Mouse (Mus musculus) embryonic stem cell, embryonic (primary cell): ENCODE data around the gene Trhr2.

Experiments
- CTCF ChIA-PET, 4 experiments: fragments of 300-600 bp in 2 of 4; fragments of 350-600 bp in 2 of 4; sonication (Branson Sonifier 250); formaldehyde crosslinking; loops; one replicate each; lab custom pipeline; 2022; ENCODE audit warnings: inconsistent platforms in 2 of 4; lab: Charles Lee
- POLR2A ChIA-PET, 4 experiments: fragments of 300-600 bp in 2 of 4; fragments of 350-600 bp in 2 of 4; sonication (Branson Sonifier 250); formaldehyde crosslinking; loops; one replicate each; lab custom pipeline; 2022; ENCODE audit warnings: antibody characterized with exemption in 4 of 4, inconsistent platforms in 1 of 4; lab: Charles Lee

Trhr2 gene

GRCm38 (mm10) chr8:122342806-122343209 is 17.7 kb downstream of the Trhr2 start:
- POLR2A ChIA-PET = interaction anchor here in 2 of 4 experiments (0.6 to 1.4 kb wide), 7 partner anchors 9 to 180 kb away, joined by 3 read pairs; no protein-coding TSS in a partner anchor

GRCm38 (mm10) chr8:122342362-122342761 is 18.2 kb downstream of the Trhr2 start:
- CTCF ChIA-PET = interaction anchor here in 3 of 4 experiments (0.7 to 3.0 kb wide), 7 partner anchors 10 to 493 kb away, joined by 3 to 8 read pairs (median 5); no protein-coding TSS in a partner anchor
- POLR2A ChIA-PET = interaction anchor here in 2 of 4 experiments (0.7 to 1.2 kb wide), 4 partner anchors 8 to 181 kb away, joined by 3 read pairs; no protein-coding TSS in a partner anchor

More at GRCm38 (mm10) chr8:122342806-122343209, 17.7 kb downstream of the Trhr2 start:
- CTCF ChIA-PET = interaction anchor here in 3 of 4 experiments (0.6 to 3.0 kb wide), 8 partner anchors 10 to 493 kb away, joined by 3 to 8 read pairs (median 4); no protein-coding TSS in a partner anchor

GRCm38 (mm10) chr8:122341790-122342189 is 18.8 kb downstream of the Trhr2 start:
- ChIA-PET POLR2A (interaction anchor here in 1 of 4 experiments (1.9 kb wide), 1 partner anchor 23 kb away, joined by 4 read pairs; no protein-coding TSS in a partner anchor), CTCF (interaction anchor here in 2 of 4 experiments (0.7 to 3.0 kb wide), 4 partner anchors 9 to 364 kb away, joined by 4 to 8 read pairs (median 5); no protein-coding TSS in a partner anchor)

- ChIA-PET POLR2A (interaction anchor here in 2 of 4 experiments (0.7 to 1.9 kb wide), 4 partner anchors 13 to 185 kb away, joined by 3 to 4 read pairs (median 3); no protein-coding TSS in a partner anchor), CTCF (interaction anchor here in 1 of 4 experiments (1.1 kb wide), 1 partner anchor 17 kb away, joined by 3 read pairs; no protein-coding TSS in a partner anchor)
Observed at GRCm38 (mm10) chr8:122340761-122341160, 19.8 kb downstream of the Trhr2 start.

GRCm38 (mm10) chr8:122338852-122339251 is 21.7 kb downstream of the Trhr2 start:
- POLR2A ChIA-PET = interaction anchor here in 3 of 4 experiments (0.6 to 1.0 kb wide), 7 partner anchors 9 to 585 kb away, joined by 3 to 5 read pairs (median 3); no protein-coding TSS in a partner anchor
- CTCF ChIA-PET = interaction anchor here in 3 of 4 experiments (0.5 to 2.4 kb wide), 15 partner anchors 8 to 1112 kb away, joined by 3 to 24 read pairs (median 4); partner anchors contain the start of gene Zfpm1 (in 1 of the 3)

GRCm38 (mm10) chr8:122336251-122336910 is 24.2 kb downstream of the Trhr2 start:
- CTCF ChIA-PET = interaction anchor here (0.5 to 2.5 kb wide), 22 partner anchors 9 to 903 kb away, joined by 3 to 17 read pairs (median 4); no protein-coding TSS in a partner anchor
- POLR2A ChIA-PET = interaction anchor here in 3 of 4 experiments (0.5 to 2.9 kb wide), 22 partner anchors 12 to 486 kb away, joined by 3 to 15 read pairs (median 4); partner anchors contain the start of genes Zfpm1 (in 3 of the 3), Mvd (in 2 of the 3) and Zc3h18 (in 1 of the 3)

GRCm38 (mm10) chr8:122335638-122336250 is 24.8 kb downstream of the Trhr2 start:
- ChIA-PET CTCF (interaction anchor here (0.8 to 2.5 kb wide), 14 partner anchors 10 to 536 kb away, joined by 3 to 17 read pairs (median 4); no protein-coding TSS in a partner anchor), POLR2A (interaction anchor here in 3 of 4 experiments (0.6 to 2.9 kb wide), 22 partner anchors 12 to 485 kb away, joined by 3 to 15 read pairs (median 4); partner anchors contain the start of genes Zfpm1 (in 3 of the 3), Mvd (in 2 of the 3) and Zc3h18 (in 1 of the 3))

GRCm38 (mm10) chr8:122334791-122335490 is 25.6 kb downstream of the Trhr2 start:
- ChIA-PET POLR2A (interaction anchor here in 2 of 4 experiments (0.6 to 2.9 kb wide), 8 partner anchors 8 to 444 kb away, joined by 3 to 15 read pairs (median 4); partner anchors contain the start of gene Zfpm1 (in 1 of the 2)), CTCF (interaction anchor here in 3 of 4 experiments (0.6 to 5.5 kb wide), 9 partner anchors 11 to 485 kb away, joined by 3 to 63 read pairs (median 5); no protein-coding TSS in a partner anchor)

- POLR2A ChIA-PET = interaction anchor here in 3 of 4 experiments (0.7 to 1.5 kb wide), 7 partner anchors 9 to 483 kb away, joined by 3 to 4 read pairs (median 3); no protein-coding TSS in a partner anchor
- CTCF ChIA-PET = interaction anchor here (0.5 to 5.5 kb wide), 18 partner anchors 10 to 74 kb away, joined by 3 to 63 read pairs (median 5); partner anchors contain the start of gene Zfpm1 (in 1 of the 4)
Observed at GRCm38 (mm10) chr8:122333531-122333930, 27.0 kb downstream of the Trhr2 start.

GRCm38 (mm10) chr8:122332753-122333506 is 27.6 kb downstream of the Trhr2 start:
- POLR2A ChIA-PET = interaction anchor here in 2 of 4 experiments (0.7 to 1.5 kb wide), 9 partner anchors 9 to 483 kb away, joined by 3 to 7 read pairs (median 3); partner anchors contain the start of gene Zfpm1 (in 1 of the 2)
- CTCF ChIA-PET = interaction anchor here (0.5 to 5.5 kb wide), 22 partner anchors 9 to 74 kb away, joined by 3 to 63 read pairs (median 4); partner anchors contain the start of gene Zfpm1 (in 1 of the 4)

GRCm38 (mm10) chr8:122331134-122331523 is 29.4 kb downstream of the Trhr2 start:
- POLR2A ChIA-PET = interaction anchor here in 3 of 4 experiments (0.8 to 2.0 kb wide), 9 partner anchors 11 to 62 kb away, joined by 3 to 7 read pairs (median 4); partner anchors contain the start of gene Zfpm1 (in 2 of the 3)

GRCm38 (mm10) chr8:122330446-122331133 is 30.0 kb downstream of the Trhr2 start:
- CTCF ChIA-PET = interaction anchor here (0.5 to 5.5 kb wide), 8 partner anchors 9 to 470 kb away, joined by 3 to 63 read pairs (median 4); no protein-coding TSS in a partner anchor

More at GRCm38 (mm10) chr8:122331134-122331523, 29.4 kb downstream of the Trhr2 start:
- CTCF ChIA-PET = interaction anchor here in 3 of 4 experiments (0.6 to 5.5 kb wide), 8 partner anchors 8 to 72 kb away, joined by 3 to 63 read pairs (median 6); no protein-coding TSS in a partner anchor

GRCm38 (mm10) chr8:122329553-122330239 is 30.9 kb downstream of the Trhr2 start:
- ChIA-PET POLR2A (interaction anchor here in 3 of 4 experiments (0.6 to 2.0 kb wide), 5 partner anchors 9 to 53 kb away, joined by 3 to 7 read pairs (median 5); partner anchors contain the start of gene Zfpm1 (in 2 of the 3)), CTCF (interaction anchor here in 3 of 4 experiments (0.7 to 5.5 kb wide), 6 partner anchors 9 to 59 kb away, joined by 3 to 63 read pairs (median 6); no protein-coding TSS in a partner anchor)

More at GRCm38 (mm10) chr8:122330446-122331133, 30.0 kb downstream of the Trhr2 start:
- POLR2A ChIA-PET = interaction anchor here in 3 of 4 experiments (0.6 to 2.0 kb wide), 8 partner anchors 8 to 54 kb away, joined by 3 to 7 read pairs (median 4); partner anchors contain the start of gene Zfpm1 (in 2 of the 3)

GRCm38 (mm10) chr8:122329072-122329471 is 31.5 kb downstream of the Trhr2 start:
- POLR2A ChIA-PET = interaction anchor here in 1 of 4 experiments (2.0 kb wide), 1 partner anchor 10 kb away, joined by 7 read pairs; no protein-coding TSS in a partner anchor
- CTCF ChIA-PET = interaction anchor here in 1 of 4 experiments (0.7 kb wide), 1 partner anchor 805 kb away, joined by 6 read pairs; no protein-coding TSS in a partner anchor
